Mouse (Mus musculus): Measurements from ENCODE around the gene Ccl27a. TPM values are rescaled to one million over a fixed set of nuclear protein-coding genes. Genes with fewer than 3 reads are reported as not detected.

The Ccl27a gene
- polyA plus RNA-seq (2017; shearing (Covaris generic)): 8.3 TPM

GRCm38 (mm10) chr4:41774002-41774401 is at the start of gene Ccl27a:
Gene Ccl27a, minus strand, starts transcription at chr4:41774247.

GRCm38 (mm10) chr4:41755338-41756305 is 18.4 kb downstream of the Ccl27a start, which contains the start of gene Sigmar1:
Gene Sigmar1, minus strand, starts transcription at chr4:41756157.

GRCm38 (mm10) chr4:41754797-41755337 is 19.2 kb downstream of the Ccl27a start, which contains the start of gene Galt:
Gene Galt, plus strand, starts transcription at chr4:41755228.

GRCm38 (mm10) chr4:41731052-41731765 is 42.8 kb downstream of the Ccl27a start, which contains the start of gene Arid3c:
Gene Arid3c, minus strand, starts transcription at chr4:41731142.

GRCm38 (mm10) chr4:41722918-41723351 is 51.1 kb downstream of the Ccl27a start, which contains the start of gene Dctn3:
Gene Dctn3, minus strand, starts transcription at chr4:41723170.

Other genes starting within 250 kb of the Ccl27a start
- gene Fam219a, start 204.7 kb downstream of the Ccl27a start, polyA plus RNA-seq (2017; shearing (Covaris generic)): 6.4 TPM
- not detected for gene Dnaic1, start 204.5 kb downstream of the Ccl27a start, polyA plus RNA-seq (2017; shearing (Covaris generic))
- not detected for gene Enho, start 133.9 kb downstream of the Ccl27a start, polyA plus RNA-seq (2017; shearing (Covaris generic))
- not detected for gene Cntfr, start 77.2 kb downstream of the Ccl27a start, polyA plus RNA-seq (2017; shearing (Covaris generic))
- gene Il11ra1, start 74.3 kb downstream of the Ccl27a start, polyA plus RNA-seq (2017; shearing (Covaris generic)): 6.8 TPM
- gene Rpp25l, start 60.7 kb downstream of the Ccl27a start, polyA plus RNA-seq (2017; shearing (Covaris generic)): 22.5 TPM
- gene Dctn3, start 51.1 kb downstream of the Ccl27a start, polyA plus RNA-seq (2017; shearing (Covaris generic)): 100 TPM
- not detected for gene Arid3c, start 43.1 kb downstream of the Ccl27a start, polyA plus RNA-seq (2017; shearing (Covaris generic))
- gene Galt, start 19.0 kb downstream of the Ccl27a start, polyA plus RNA-seq (2017; shearing (Covaris generic)): 58.6 TPM
- 25.2 TPM for gene Sigmar1, start 18.1 kb downstream of the Ccl27a start, polyA plus RNA-seq (2017; shearing (Covaris generic))
- not detected for gene Gm21541, start 129.4 kb upstream of the Ccl27a start, polyA plus RNA-seq (2017; shearing (Covaris generic))
- 0.92 TPM for gene Gm20878, start 167.3 kb upstream of the Ccl27a start, polyA plus RNA-seq (2017; shearing (Covaris generic))
- gene Fam205a4, start 191.8 kb upstream of the Ccl27a start, polyA plus RNA-seq (2017; shearing (Covaris generic)): not detected